In genomic region chr11:109995624-109996023, GRCm38 (mm10) we compare ENCODE assay signal across 7 mouse cellular contexts. TPM values are rescaled to one million over a fixed set of nuclear protein-coding genes. Genes with fewer than 3 reads are reported as not detected.
DNase-seq lines count a peak whose midpoint lies in the region; ATAC-seq and TF ChIP-seq lines count a peak whose summit lies in the region.

Abca8b (minus strand) TSS chr11:109995845.

- peak within 1 kb of the TSS; percentile 50 for H3K9ac ChIP-seq in hindbrain, postnatal 0 days (replicated peaks; ENCODE audit: low read length)

- H3K4me1 ChIP-seq in hindbrain, postnatal 0 days (ENCODE audit: insufficient read depth, low read length) = no peaks in the 10 kb centered on the region

- H3K9me3 ChIP-seq in hindbrain, postnatal 0 days (ENCODE audit: low read length) = no peaks in the 10 kb centered on the region

- peak within 1 kb of the TSS; percentile 64 for H3K4me2 ChIP-seq in hindbrain, postnatal 0 days (ENCODE audit: low read depth, low read length)

- H3K27me3 ChIP-seq in hindbrain, postnatal 0 days (ENCODE audit: insufficient read depth, low read length) = no peaks in the 10 kb centered on the region

- peak within 1 kb of the TSS; percentile 57 for H3K27ac ChIP-seq in hindbrain, postnatal 0 days

- TF ChIP-seq CTCF in hindbrain, postnatal 0 days (IDR thresholded peaks at IDR 0.05; ENCODE audit: low read depth) = no peak

- H3K36me3 ChIP-seq in hindbrain, postnatal 0 days (ENCODE audit: insufficient read depth, low read length) = no peaks in the 10 kb centered on the region

- DNase-seq in adrenal gland, adult 8-10 months = peak; percentile 60
- DNase-seq in gastrocnemius, postnatal 10 days = peak; percentile 81
- DNase-seq in hindbrain, postnatal 0 days (ENCODE audit: low spot score) = peak; percentile 91
- peak; percentile 81 to 86 for DNase-seq in left cerebral cortex, adult 18-20 months (ENCODE audit: low spot score in 2 of 2)
- DNase-seq in lung, postnatal 36 days = peak; percentile 80
- peak; percentile 84 for DNase-seq in retina, postnatal 1 day

- whole genome bisulfite sequencing in hindbrain, postnatal 0 days = under 1% methylated on average over 15 of the region's 15 CpGs

- peak; percentile 82 for ATAC-seq in common myeloid progenitor, adult 5-6 weeks (replicated peaks; ENCODE audit: low read depth, poor library complexity, severe bottlenecking)
- peak; percentile 96 for ATAC-seq in hindbrain, postnatal 0 days

- peak within 1 kb of the TSS; percentile 46 for H3K4me3 ChIP-seq in hindbrain, postnatal 0 days (ENCODE audit: low read length)

RNA-seq across cellular contexts. Expression of gene Abca8b, which starts in this region (rescaled TPM):
- 10 to 100 TPM in 2 of 4 experiments, 1 to 10 TPM in 2; 7.6 to 19.8 (median 11.6) TPM for total RNA-seq in adrenal gland, adult 8-10 months (2022)
- not detected in 2 replicates for total RNA-seq in common myeloid progenitor, adult 5-6 weeks (2017)
- total RNA-seq in gastrocnemius, postnatal 10 days (2021) = 10 to 100 TPM; 11.3 to 12.1 TPM
- 2.4 and 3.0 TPM in 2 replicates for total RNA-seq in hindbrain, postnatal 0 days (2014; rRNA removed)
- 1.0 and 1.2 TPM in 2 replicates for polyA plus RNA-seq in hindbrain, postnatal 0 days (2015; fragmentation: Nextera tagmentation; extraction: Ambion mirVana)
- 10 to 100 TPM; 10.6 to 12.7 TPM for total RNA-seq in left cerebral cortex, adult 18-20 months (2021)

Comparison
In these comparisons a context has a peak if more than half of its experiments do, and no peak if none do; other contexts are left out.
1. Peak in every context shown above with its lines: DNase-seq, ATAC-seq, H3K4me3 ChIP-seq and H3K27ac ChIP-seq.
2. Peak in ATAC-seq in common myeloid progenitor, adult 5-6 weeks; RNA of the gene not detected or under 1 TPM.